Mouse (Mus musculus) CH12.LX (cell line): Measurements from ENCODE around the gene Ash1l. TPM values are rescaled to one million over a fixed set of nuclear protein-coding genes. Genes with fewer than 3 reads are reported as not detected.

Experiments used
- DNase-seq: peaks from one replicate; pipeline ENCODE4 v3.0.0-alpha.2; 2013; ENCODE audit errors: extremely low read depth
- H3K27ac ChIP-seq: 2 replicates; pipeline ENCODE4 v1.5.1; 2012; ENCODE audit warnings: low read depth, mild to moderate bottlenecking, control low read depth, moderate library complexity; ENCODE audit not compliant: insufficient read depth
- H3K27me3 ChIP-seq: replicated peaks from 2 replicates; pipeline ENCODE3; 2012; ENCODE audit warnings: inconsistent platforms
- H3K36me3 ChIP-seq, 2 experiments: replicated peaks in 1 of 2; 2 replicates each; pipeline versions ENCODE3 to v1.6.1; 2012; ENCODE audit warnings: inconsistent platforms in 1 of 2, low read length in 1 of 2, mild to moderate bottlenecking in 1 of 2, mixed read lengths in 1 of 2, moderate library complexity in 1 of 2; ENCODE audit not compliant: control insufficient read depth in 1 of 2, insufficient read depth in 1 of 2
- H3K4me1 ChIP-seq, 2 experiments: 2 replicates each; pipeline ENCODE4 v1.6.1; 2012; ENCODE audit warnings: inconsistent platforms in 1 of 2, moderate library complexity in 1 of 2; ENCODE audit not compliant: insufficient read depth in 2 of 2, control insufficient read depth in 1 of 2
- H3K4me2 ChIP-seq: 2 replicates; pipeline ENCODE4 v1.6.1; 2012; ENCODE audit warnings: low read depth, mild to moderate bottlenecking, control low read depth; ENCODE audit not compliant: poor library complexity, insufficient read depth, severe bottlenecking
- H3K4me3 ChIP-seq, 3 experiments: fragments of 150-350 bp in 1 of 3; sonication (generic) in 1 of 3; replicated peaks in 1 of 3; 2 replicates each; pipeline versions ENCODE3 to v1.5.1; 2011 to 2012; ENCODE audit warnings: low read depth in 2 of 3, low read length in 2 of 3, mild to moderate bottlenecking in 2 of 3, moderate library complexity in 2 of 3, control low read depth in 1 of 3, improper control_type of control experiment in 1 of 3, inconsistent platforms in 1 of 3, mixed read lengths in 1 of 3; ENCODE audit not compliant: poor library complexity in 1 of 3
- H3K79me2 ChIP-seq: replicated peaks from 2 replicates; pipeline ENCODE4 v1.6.1; 2012; ENCODE audit warnings: mild to moderate bottlenecking, moderate library complexity; ENCODE audit not compliant: control insufficient read depth, poor library complexity, insufficient read depth, severe bottlenecking; ENCODE audit errors: extremely low read depth
- H3K9ac ChIP-seq: 2 replicates; pipeline ENCODE4 v1.6.1; 2012; ENCODE audit warnings: low read depth, mild to moderate bottlenecking, control low read depth, moderate library complexity; ENCODE audit not compliant: insufficient read depth
- H3K9me3 ChIP-seq: replicated peaks from 2 replicates; pipeline ENCODE3; 2012; ENCODE audit warnings: low read length, inconsistent platforms, mixed read lengths
- CHD1 ChIP-seq: IDR thresholded peaks from 2 replicates; pipeline ENCODE4 v1.6.1; 2012; ENCODE audit warnings: low read depth, low read length, improper control_type of control experiment, inconsistent platforms
- CHD2 ChIP-seq: IDR thresholded peaks from 2 replicates; pipeline ENCODE4 v1.6.1; 2011; ENCODE audit warnings: low read length, improper control_type of control experiment
- CTCF ChIP-seq, 2 experiments: IDR thresholded peaks in 1 of 2; conservative IDR thresholded peaks in 1 of 2; 2 replicates each; pipeline ENCODE4 v1.5.1; 2011 to 2012; ENCODE audit warnings: low read depth in 2 of 2, low read length in 2 of 2, improper control_type of control experiment in 1 of 2, inconsistent platforms in 1 of 2, mild to moderate bottlenecking in 1 of 2, moderate library complexity in 1 of 2
- E2F4 ChIP-seq: IDR thresholded peaks from 2 replicates; pipeline ENCODE4 v1.6.1; 2011; ENCODE audit warnings: low read depth, low read length, improper control_type of control experiment; ENCODE audit not compliant: insufficient replicate concordance
- GABPA ChIP-seq: IDR thresholded peaks from 2 replicates; pipeline ENCODE4 v1.6.1; 2012; ENCODE audit warnings: low read depth, low read length, improper control_type of control experiment, inconsistent platforms; ENCODE audit not compliant: insufficient replicate concordance
- KAT2A ChIP-seq: IDR thresholded peaks from 2 replicates; pipeline ENCODE4 v1.6.1; 2012; ENCODE audit warnings: low read length, improper control_type of control experiment, inconsistent platforms; ENCODE audit not compliant: insufficient replicate concordance
- MAX ChIP-seq: IDR thresholded peaks from 2 replicates; pipeline ENCODE4 v1.6.1; 2011; ENCODE audit warnings: low read length, improper control_type of control experiment
- MXI1 ChIP-seq: IDR thresholded peaks from 2 replicates; pipeline ENCODE4 v1.6.1; 2011; ENCODE audit warnings: mild to moderate bottlenecking, low read depth, low read length, improper control_type of control experiment
- MYC ChIP-seq: IDR thresholded peaks from 2 replicates; pipeline ENCODE4 v1.6.1; 2011; ENCODE audit warnings: low read depth, mild to moderate bottlenecking, improper control_type of control experiment, low read length
- NELFE ChIP-seq: IDR thresholded peaks from 2 replicates; pipeline ENCODE4 v1.6.1; 2011; ENCODE audit warnings: low read depth, low read length, improper control_type of control experiment
- NRF1 ChIP-seq: IDR thresholded peaks from 2 replicates; pipeline ENCODE4 v1.6.1; 2014; ENCODE audit warnings: low read depth, mild to moderate bottlenecking, inconsistent platforms, low read length, improper control_type of control experiment, moderate library complexity
- PAX5 ChIP-seq: IDR thresholded peaks from 2 replicates; pipeline ENCODE4 v1.6.1; 2012; ENCODE audit warnings: low read length, inconsistent platforms, mixed read lengths
- SMC3 ChIP-seq: IDR thresholded peaks from 2 replicates; pipeline ENCODE4 v1.6.1; 2011; ENCODE audit warnings: low read depth, low read length, improper control_type of control experiment
- TBP ChIP-seq: conservative IDR thresholded peaks from 2 replicates; pipeline ENCODE4 v1.6.1; 2011; ENCODE audit warnings: low read depth, low read length, improper control_type of control experiment
- TCF12 ChIP-seq: IDR thresholded peaks from 2 replicates; pipeline ENCODE4 v1.6.1; 2014; ENCODE audit warnings: low read depth, mild to moderate bottlenecking, inconsistent platforms, low read length, improper control_type of control experiment
- USF1 ChIP-seq: IDR thresholded peaks from 2 replicates; pipeline ENCODE4 v1.6.1; 2014; ENCODE audit warnings: low read depth, mild to moderate bottlenecking, inconsistent platforms, low read length, improper control_type of control experiment
- ZC3H11A ChIP-seq: IDR thresholded peaks from 2 replicates; pipeline ENCODE4 v1.6.1; 2012; ENCODE audit warnings: low read depth, mild to moderate bottlenecking, inconsistent platforms, low read length, improper control_type of control experiment
- ZMIZ1 ChIP-seq: IDR thresholded peaks from 2 replicates; pipeline ENCODE4 v1.6.1; 2012; ENCODE audit warnings: low read depth, mild to moderate bottlenecking, inconsistent platforms, low read length, improper control_type of control experiment
- dilution Hi-C: fragments of 300-500 bp; cut with MboI; formaldehyde crosslinking; loops from 2 replicates; pipeline ENCODE4 v1.14.3; 2020; ENCODE audit warnings: low sequenced_read_pairs; ENCODE audit not compliant: extremely low pct_unique_long_range_greater_than_20kb, extremely low pct_ligation_motif_present
- in situ Hi-C: fragments of 300-500 bp; cut with MboI; formaldehyde crosslinking; loops from 3 replicates; pipeline ENCODE4 v1.14.3; 2019; ENCODE audit warnings: low sequenced_read_pairs, low pct_ligation_motif_present, low pct_unique_long_range_greater_than_20kb, mixed read lengths
- polyA plus RNA-seq: library from polyadenylated mRNA; unstranded; fragments of >175 nt; gene quantifications from 2 replicates; pipeline ENCODE4 v1.2.1, GENCODE M21; 2012; ENCODE audit warnings: low read depth; ENCODE audit not compliant: insufficient read length
- total RNA-seq, 2 experiments: library from RNA; depleted of rRNA; stranded (reverse); fragments of 300-350 nt in 1 of 2; fragments of >200 nt in 1 of 2; gene quantifications; 2 replicates each; pipeline ENCODE4 v1.2.3; 2012 to 2014

Ash1l gene
- total and polyA plus RNA-seq, 3 experiments, result 2.9 to 9.7 (median 5.8) TPM

- H3K4me2 ChIP-seq, result peak overlapping the region; percentile 89
- H3K79me2 ChIP-seq, result peaks cover 9% of the 10 kb centered on the region
- peaks cover 2% of the 10 kb centered on the region for H3K9me3 ChIP-seq
- TF ChIP-seq MAX (0 out of 2 replicates have a peak, but pooled peaks have one; percentile 7), USF1 (no peak), E2F4 (0 out of 2 replicates have a peak, but pooled peaks have one; percentile 12), MYC (0 out of 2 replicates have a peak, but pooled peaks have one; percentile 6)
- peak overlapping the region; percentile 23; the same call in 1 of the 2 replicates for H3K27ac ChIP-seq
- peak overlapping the region; percentile 32 to 77 (median 50) for H3K4me3 ChIP-seq
- dilution Hi-C loops, result no loop called here
- H3K9ac ChIP-seq, result peak overlapping the region; percentile 54; the same call in 1 of the 2 replicates
- no peaks in the 10 kb centered on the region for H3K27me3 ChIP-seq
- in situ Hi-C loops, result no loop called here
- peaks cover 9 to 65% of the 10 kb centered on the region in 2 experiments; a peak in 3 of 4 replicates for H3K4me1 ChIP-seq
- H3K36me3 ChIP-seq, result peaks cover 13 to 27% of the 10 kb centered on the region in 2 experiments
- no peak for DNase-seq
These were observed 152.3 kb downstream of the Ash1l start for GRCm38 (mm10) chr3:89102495-89103290.

GRCm38 (mm10) chr3:89103291-89103595 is 152.8 kb downstream of the Ash1l start:
- Histone ChIP-seq H3K9me3 (peaks cover 2% of the 10 kb centered on the region), H3K9ac (no peak overlapping the region), H3K79me2 (peaks cover 9% of the 10 kb centered on the region), H3K27ac (no peak overlapping the region), H3K27me3 (no peaks in the 10 kb centered on the region), H3K36me3 (peaks cover 8 to 22% of the 10 kb centered on the region in 2 experiments), H3K4me1 (peaks cover 9 to 60% of the 10 kb centered on the region in 2 experiments; a peak in 3 of 4 replicates), H3K4me2 (no peak overlapping the region), H3K4me3 (no peak overlapping the region)
- in situ Hi-C loops, result no loop called here
- dilution Hi-C loops, result no loop called here
- no peak for DNase-seq
- TF ChIP-seq MXI1, result no peak

GRCm38 (mm10) chr3:89106881-89107280 is 156.5 kb downstream of the Ash1l start:
- no peak overlapping the region for H3K9ac ChIP-seq
- no peak for DNase-seq
- H3K4me3 ChIP-seq, result no peak overlapping the region
- H3K4me1 ChIP-seq, result peaks cover 5 to 46% of the 10 kb centered on the region in 2 experiments; a peak in 3 of 4 replicates
- no peak overlapping the region for H3K27ac ChIP-seq
- H3K79me2 ChIP-seq, result no peaks in the 10 kb centered on the region
- H3K36me3 ChIP-seq, result no peaks in the 10 kb centered on the region
- no peaks in the 10 kb centered on the region for H3K27me3 ChIP-seq
- dilution Hi-C loops, result no loop called here
- no peak for TF ChIP-seq NELFE
- no peak for TF ChIP-seq MYC
- TF ChIP-seq E2F4, result no peak
- TF ChIP-seq GABPA, result no peak
- TF ChIP-seq ZMIZ1, result no peak
- no peak for TF ChIP-seq USF1
- no peak for TF ChIP-seq KAT2A
- no peak for TF ChIP-seq TCF12
- TF ChIP-seq CHD2, result no peak
- no peak for TF ChIP-seq SMC3
- no peak for TF ChIP-seq MXI1
- no peak for TF ChIP-seq CHD1
- TF ChIP-seq CTCF (conservative IDR thresholded peaks at IDR 0.05 in 1 of 2, IDR thresholded peaks at IDR 0.05 in 1 of 2; ENCODE audit: low read depth in 2 of 2, low read length in 2 of 2), result no peak
- no peak for TF ChIP-seq MAX
- TF ChIP-seq ZC3H11A, result no peak
- TF ChIP-seq TBP, result no peak
- no peak for TF ChIP-seq PAX5
- TF ChIP-seq NRF1, result no peak
- peaks cover 4% of the 10 kb centered on the region for H3K9me3 ChIP-seq
- no peak overlapping the region for H3K4me2 ChIP-seq
- in situ Hi-C loops, result no loop called here
